Comparison of ENCODE assay signal across 8 mouse cellular contexts in the genomic region with DNA sequence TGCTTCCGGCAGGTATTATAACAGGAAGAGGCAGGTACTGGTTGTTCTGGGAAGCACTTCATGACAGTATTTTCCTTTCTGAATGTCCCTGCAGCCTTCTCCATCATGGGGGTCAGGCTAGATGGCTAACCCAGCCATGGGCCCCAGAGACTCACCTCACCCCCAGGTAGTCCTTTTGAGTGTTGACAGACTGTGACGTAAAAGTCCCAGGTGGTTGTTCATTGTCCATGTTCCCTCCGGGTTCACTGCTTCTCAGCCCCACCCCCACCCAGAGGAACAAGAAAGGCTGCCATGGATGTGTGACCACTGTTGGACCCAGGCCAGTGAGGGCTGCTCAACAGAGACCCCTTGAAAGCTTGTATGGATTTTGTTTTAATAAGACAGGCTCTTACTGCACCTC. TPM values are rescaled to one million over a fixed set of nuclear protein-coding genes. Genes with fewer than 3 reads are reported as not detected.
DNase-seq lines count a peak whose midpoint lies in the region; ATAC-seq and TF ChIP-seq lines count a peak whose summit lies in the region.

No protein-coding gene starts in this region.

- H3K4me1 ChIP-seq in neural tube, embryonic 11.5 days (ENCODE audit: control insufficient read depth, insufficient read depth, low read length) = peaks cover 15% of the 10 kb centered on the region
- H3K4me1 ChIP-seq in hindbrain, postnatal 0 days (ENCODE audit: insufficient read depth, low read length) = peaks cover 19% of the 10 kb centered on the region
- H3K4me1 ChIP-seq in liver, embryonic 15.5 days (replicated peaks) = peaks cover 57% of the 10 kb centered on the region

- DNase-seq in neural tube, embryonic 11.5 days (ENCODE audit: low spot score) = no peak
- DNase-seq in neural tube, embryonic 10.5 days (ENCODE audit: extremely low spot score, low spot score) = no peak
- DNase-seq in hindbrain, postnatal 0 days (ENCODE audit: low spot score) = no peak
- no peak for DNase-seq in c-Kit-positive CD71-positive TER-119-positive erythroid progenitor cells, embryonic 14.5 days (ENCODE audit: low spot score)
- no peak for DNase-seq in B cell, adult 2 months
- no peak for DNase-seq in gastrocnemius, postnatal 25 days
- DNase-seq in left cerebral cortex, postnatal 10 days (ENCODE audit: extremely low spot score in 1 of 2, low spot score in 2 of 2) = no peak

- H3K36me3 ChIP-seq in neural tube, embryonic 11.5 days (ENCODE audit: control insufficient read depth, insufficient read depth, low read length) = peaks cover 18% of the 10 kb centered on the region
- H3K36me3 ChIP-seq in hindbrain, postnatal 0 days (ENCODE audit: insufficient read depth, low read length) = peaks cover 39% of the 10 kb centered on the region
- H3K36me3 ChIP-seq in liver, embryonic 15.5 days (replicated peaks) = peaks cover 55% of the 10 kb centered on the region

- intact Hi-C loops in left cerebral cortex, postnatal 10 days (cut with DNase I) = no loop called here

- no peaks in the 10 kb centered on the region for H3K27me3 ChIP-seq in neural tube, embryonic 11.5 days (ENCODE audit: control insufficient read depth, insufficient read depth, low read length)
- H3K27me3 ChIP-seq in hindbrain, postnatal 0 days (ENCODE audit: insufficient read depth, low read length) = no peaks in the 10 kb centered on the region
- no peaks in the 10 kb centered on the region for H3K27me3 ChIP-seq in liver, embryonic 15.5 days

- H3K27ac ChIP-seq in neural tube, embryonic 11.5 days (ENCODE audit: low read depth, low read length) = no peak overlapping the region
- H3K27ac ChIP-seq in hindbrain, postnatal 0 days = peak overlapping the region; percentile 56; the same call in 1 of the 2 replicates
- H3K27ac ChIP-seq in liver, embryonic 15.5 days (replicated peaks) = peak overlapping the region; percentile 94; the same call in 1 of the 2 replicates

- WGBS in neural tube, embryonic 11.5 days = 62% methylated on average over 3 of the region's 3 CpGs
- 49% methylated on average over 3 of the region's 3 CpGs for WGBS in hindbrain, postnatal 0 days
- 70% methylated on average over 3 of the region's 3 CpGs for WGBS in liver, embryonic 15.5 days (ENCODE audit: insufficient replicate concordance)

- no peaks in the 10 kb centered on the region for H3K9me3 ChIP-seq in neural tube, embryonic 11.5 days (ENCODE audit: control insufficient read depth, low read length)
- H3K9me3 ChIP-seq in hindbrain, postnatal 0 days (ENCODE audit: low read length) = no peaks in the 10 kb centered on the region
- H3K9me3 ChIP-seq in liver, embryonic 15.5 days (replicated peaks) = no peaks in the 10 kb centered on the region

- ATAC-seq in neural tube, embryonic 11.5 days (ENCODE audit: insufficient read depth, low FRiP score, low TSS enrichment) = no peak
- no peak for ATAC-seq in hindbrain, postnatal 0 days
- no peak for ATAC-seq in liver, embryonic 15.5 days (ENCODE audit: insufficient read depth)

- 0 out of 2 replicates have a peak overlapping the region, but pooled peaks have one; percentile 88 for H3K4me3 ChIP-seq in neural tube, embryonic 11.5 days (ENCODE audit: low read depth, low read length)
- H3K4me3 ChIP-seq in hindbrain, postnatal 0 days (ENCODE audit: low read length) = peak overlapping the region; percentile 63
- H3K4me3 ChIP-seq in liver, embryonic 15.5 days (replicated peaks) = peak overlapping the region; percentile 95

- H3K4me2 ChIP-seq in neural tube, embryonic 11.5 days (ENCODE audit: low read depth) = peak overlapping the region; percentile 97
- H3K4me2 ChIP-seq in hindbrain, postnatal 0 days (ENCODE audit: low read depth, low read length) = peak overlapping the region; percentile 77
- peak overlapping the region; percentile 98 for H3K4me2 ChIP-seq in liver, embryonic 15.5 days

- peak overlapping the region; percentile 39; the same call in 1 of the 2 replicates for H3K9ac ChIP-seq in neural tube, embryonic 11.5 days (ENCODE audit: low read length)
- H3K9ac ChIP-seq in hindbrain, postnatal 0 days (replicated peaks; ENCODE audit: low read length) = peak overlapping the region; percentile 59
- peak overlapping the region; percentile 94 for H3K9ac ChIP-seq in liver, embryonic 15.5 days

- no peak for TF ChIP-seq CTCF in hindbrain, postnatal 0 days (IDR thresholded peaks at IDR 0.05; ENCODE audit: low read depth)

RNA-seq across cellular contexts. Expression of a gene that starts 1.7 kb away (rescaled TPM):
- polyA plus RNA-seq in neural tube, embryonic 11.5 days (2014; fragmentation: Nextera tagmentation; extraction: Ambion mirVana) = 41.4 and 49.5 TPM in 2 replicates
- total RNA-seq in hindbrain, postnatal 0 days (2014; rRNA removed) = 41.3 and 52.5 TPM in 2 replicates
- 28.0 and 28.8 TPM in 2 replicates for polyA plus RNA-seq in hindbrain, postnatal 0 days (2015; fragmentation: Nextera tagmentation; extraction: Ambion mirVana)
- 42.8 and 46.5 TPM in 2 replicates for polyA plus RNA-seq in liver, embryonic 15.5 days (2015; fragmentation: Nextera tagmentation; extraction: Ambion mirVana)
- 1 to 10 TPM; 3.2 to 8.7 TPM for total RNA-seq in gastrocnemius, postnatal 25 days (2021)
- total RNA-seq in left cerebral cortex, postnatal 10 days (2021) = 10 to 100 TPM; 23.4 to 26.6 TPM

RNA-seq across cellular contexts. Expression of a gene that starts 8.9 kb away (rescaled TPM):
- polyA plus RNA-seq in neural tube, embryonic 11.5 days (2014; fragmentation: Nextera tagmentation; extraction: Ambion mirVana) = 142 and 145 TPM in 2 replicates
- total RNA-seq in hindbrain, postnatal 0 days (2014; rRNA removed) = 37.5 and 52.4 TPM in 2 replicates
- 147 and 155 TPM in 2 replicates for polyA plus RNA-seq in hindbrain, postnatal 0 days (2015; fragmentation: Nextera tagmentation; extraction: Ambion mirVana)
- 89.5 and 90.2 TPM in 2 replicates for polyA plus RNA-seq in liver, embryonic 15.5 days (2015; fragmentation: Nextera tagmentation; extraction: Ambion mirVana)
- 100 to 1,000 TPM; 156 to 166 TPM for total RNA-seq in gastrocnemius, postnatal 25 days (2021)
- 10 to 100 TPM; 76.6 to 79.1 TPM for total RNA-seq in left cerebral cortex, postnatal 10 days (2021)

RNA-seq across cellular contexts. Expression of a gene that starts 25.9 kb away (rescaled TPM):
- 61.2 and 65.7 TPM in 2 replicates for polyA plus RNA-seq in neural tube, embryonic 11.5 days (2014; fragmentation: Nextera tagmentation; extraction: Ambion mirVana)
- 67.2 and 113 TPM in 2 replicates for total RNA-seq in hindbrain, postnatal 0 days (2014; rRNA removed)
- polyA plus RNA-seq in hindbrain, postnatal 0 days (2015; fragmentation: Nextera tagmentation; extraction: Ambion mirVana) = 71.2 and 73.0 TPM in 2 replicates
- polyA plus RNA-seq in liver, embryonic 15.5 days (2015; fragmentation: Nextera tagmentation; extraction: Ambion mirVana) = 13.7 and 14.0 TPM in 2 replicates
- 1 to 10 TPM; 5.2 to 9.1 TPM for total RNA-seq in gastrocnemius, postnatal 25 days (2021)
- 10 to 100 TPM; 60.9 to 61.0 TPM for total RNA-seq in left cerebral cortex, postnatal 10 days (2021)

RNA-seq across cellular contexts. Expression of a gene that starts 35.4 kb away (rescaled TPM):
- polyA plus RNA-seq in neural tube, embryonic 11.5 days (2014; fragmentation: Nextera tagmentation; extraction: Ambion mirVana) = 26.4 and 29.0 TPM in 2 replicates
- 10.4 and 15.4 TPM in 2 replicates for total RNA-seq in hindbrain, postnatal 0 days (2014; rRNA removed)
- 17.3 and 18.7 TPM in 2 replicates for polyA plus RNA-seq in hindbrain, postnatal 0 days (2015; fragmentation: Nextera tagmentation; extraction: Ambion mirVana)
- polyA plus RNA-seq in liver, embryonic 15.5 days (2015; fragmentation: Nextera tagmentation; extraction: Ambion mirVana) = 13.0 and 14.2 TPM in 2 replicates
- 1 to 10 TPM; 5.8 to 7.6 TPM for total RNA-seq in gastrocnemius, postnatal 25 days (2021)
- 10 to 100 TPM; 16.8 to 20.8 TPM for total RNA-seq in left cerebral cortex, postnatal 10 days (2021)

RNA-seq across cellular contexts. Expression of a gene that starts 35.5 kb away (rescaled TPM):
- 12.0 and 14.4 TPM in 2 replicates for polyA plus RNA-seq in neural tube, embryonic 11.5 days (2014; fragmentation: Nextera tagmentation; extraction: Ambion mirVana)
- total RNA-seq in hindbrain, postnatal 0 days (2014; rRNA removed) = 11.7 and 11.9 TPM in 2 replicates
- polyA plus RNA-seq in hindbrain, postnatal 0 days (2015; fragmentation: Nextera tagmentation; extraction: Ambion mirVana) = 13.3 and 13.6 TPM in 2 replicates
- 6.8 and 7.1 TPM in 2 replicates for polyA plus RNA-seq in liver, embryonic 15.5 days (2015; fragmentation: Nextera tagmentation; extraction: Ambion mirVana)
- 10 to 100 TPM; 23.3 to 25.0 TPM for total RNA-seq in gastrocnemius, postnatal 25 days (2021)
- 10 to 100 TPM; 10.6 to 13.8 TPM for total RNA-seq in left cerebral cortex, postnatal 10 days (2021)

Comparison
In these comparisons a context has a peak if more than half of its experiments do, and no peak if none do; other contexts are left out.
1. H3K9ac ChIP-seq: peak in every context shown above with its lines; median percentile 94 in liver, embryonic 15.5 days; 59 in hindbrain, postnatal 0 days; 39 in neural tube, embryonic 11.5 days.